ENCODE assay signal across 14 mouse cellular contexts in genomic region chr11:22373290-22373674, GRCm38 (mm10).
"Had no signal": no experiment of that assay in that cellular context is flagged by ENCODE, and none has a peak within 500 bp of the region (broad histone marks: within the 10 kb centered on the region; RNA-seq: fewer than 3 reads in every experiment).

No protein-coding gene starts in this region.

- H3K4me3 ChIP-seq: left cerebral cortex, adult 2 months; limb, embryonic 10.5 days; midbrain, embryonic 15.5 days; neural tube, embryonic 12.5 days had no signal

- H3K27me3 ChIP-seq: midbrain, embryonic 15.5 days; neural tube, embryonic 12.5 days had no signal

- DNase-seq: lung, embryonic 14.5 days; lung, postnatal 10 days; lung, postnatal 4 days; thymus, adult 18-20 months; thymus, postnatal 14 days had no signal

- H3K9me3 ChIP-seq: limb, embryonic 10.5 days; megakaryocyte, embryonic 14.5 days; midbrain, embryonic 15.5 days; neural tube, embryonic 12.5 days had no signal

- H3K9ac ChIP-seq: lung, embryonic 14.5 days; midbrain, embryonic 15.5 days; neural tube, embryonic 12.5 days had no signal

- ATAC-seq: inflammation-experienced regulatory T-cells, adult 6 months; intestine, postnatal 0 days; midbrain, embryonic 15.5 days had no signal

- H3K4me2 ChIP-seq: lung, embryonic 14.5 days; midbrain, embryonic 11.5 days; midbrain, embryonic 15.5 days; neural tube, embryonic 12.5 days had no signal

- H3K36me3 ChIP-seq: limb, embryonic 10.5 days; midbrain, embryonic 15.5 days; neural tube, embryonic 12.5 days had no signal

- H3K27ac ChIP-seq: kidney, postnatal 0 days; left cerebral cortex, adult 2 months; limb, embryonic 10.5 days; midbrain, embryonic 15.5 days; neural tube, embryonic 12.5 days had no signal

- H3K4me1 ChIP-seq: limb, embryonic 10.5 days; midbrain, embryonic 15.5 days; neural tube, embryonic 12.5 days had no signal
